Mouse (Mus musculus) 3134 (cell line): ENCODE measurements around the gene Nell2.
"Not testable (repeated sequence)": the region's sequence is repeated elsewhere in the genome, so short reads cannot be mapped to it uniquely, and the experiment has no call there.

Source experiments
- DNase-seq: peaks from one replicate; pipeline ENCODE4 v3.0.0-alpha.2; 2011; ENCODE audit warnings: low spot score; ENCODE audit not compliant: insufficient read length; ENCODE audit errors: extremely low read depth

Gene Nell2

GRCm38 (mm10) chr15:95257131-95257530, 271.2 kb downstream of the Nell2 start:
- DNase-seq, result no peak

DNA sequence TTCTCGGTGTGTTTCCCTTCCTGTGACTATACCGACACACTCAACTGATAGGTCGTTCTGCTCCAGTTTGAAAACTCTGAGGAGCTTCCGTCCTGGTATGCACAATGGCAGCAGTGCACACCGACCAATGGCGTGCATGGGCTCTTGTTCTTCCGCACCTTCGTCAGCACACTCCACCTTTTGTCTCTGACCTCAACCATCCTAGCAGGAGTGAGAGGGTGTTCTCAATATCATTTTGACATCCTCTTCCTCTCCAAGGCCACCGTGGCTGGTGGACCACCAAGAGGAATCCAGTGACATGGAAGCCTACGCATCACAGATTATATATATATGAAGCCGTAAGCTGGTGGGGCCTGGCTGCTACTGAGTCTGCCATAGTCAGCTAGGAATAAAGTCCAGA, 282.8 kb downstream of the Nell2 start:
- DNase-seq, result no peak

DNA sequence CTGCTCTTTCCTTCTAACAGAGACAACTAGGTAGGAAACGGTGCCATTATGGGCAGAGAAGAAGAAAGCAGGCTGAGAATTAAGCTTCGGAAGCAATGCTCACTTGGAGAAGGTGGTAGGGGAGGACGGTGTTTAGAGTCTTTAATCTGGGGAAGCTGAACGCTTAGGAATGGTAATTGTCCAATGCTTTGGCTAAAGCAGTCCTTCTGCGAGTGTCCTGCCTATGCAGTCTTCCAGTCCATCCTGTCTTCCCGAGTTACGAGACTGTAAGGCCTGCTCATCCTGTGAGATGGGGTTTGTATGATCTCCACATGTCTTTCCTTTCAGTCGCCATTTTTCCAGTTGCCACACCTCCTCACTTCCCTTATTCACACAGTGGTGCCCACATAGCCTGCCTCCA, 284.5 kb downstream of the Nell2 start:
- DNase-seq, result no peak

DNA sequence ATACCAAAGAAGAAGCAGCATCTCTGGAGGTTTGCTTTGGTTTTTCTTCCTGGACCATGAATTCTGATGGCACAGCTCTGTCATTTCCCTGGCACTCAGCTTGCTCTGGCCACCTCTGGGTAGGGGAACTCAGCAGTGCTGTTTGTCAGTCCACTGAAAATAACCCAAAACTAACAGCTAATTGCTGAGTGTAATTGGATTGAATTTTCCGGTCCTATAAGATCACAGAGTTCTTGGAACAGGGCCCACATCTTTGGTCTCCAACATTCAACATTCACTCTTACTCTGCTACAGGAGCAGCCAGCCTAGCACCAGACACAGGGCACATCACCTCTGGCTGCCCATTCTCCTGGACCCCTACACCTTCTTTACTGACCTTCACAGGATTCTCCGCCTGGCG, 287.2 kb downstream of the Nell2 start:
- no peak for DNase-seq

DNA sequence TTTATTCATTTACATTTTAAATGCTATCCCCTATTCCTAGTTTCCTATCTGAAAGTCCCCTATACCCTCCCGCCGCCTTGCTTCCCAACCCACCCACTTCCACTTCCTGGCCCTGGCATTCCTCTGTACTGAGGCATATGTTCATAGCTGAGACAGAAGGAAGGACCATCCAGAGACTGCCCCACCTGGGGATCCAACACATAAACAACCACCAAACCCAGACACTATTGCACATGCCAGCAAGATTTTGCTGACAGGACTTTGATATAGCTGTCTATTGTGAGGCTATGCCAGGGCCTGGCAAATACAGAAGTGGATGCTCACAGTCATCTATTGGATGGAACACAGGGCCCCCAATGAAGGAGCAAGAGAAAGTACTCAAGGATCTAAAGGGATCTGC, 291.3 kb downstream of the Nell2 start:
- DNase-seq, result not testable (repeated sequence)

DNA sequence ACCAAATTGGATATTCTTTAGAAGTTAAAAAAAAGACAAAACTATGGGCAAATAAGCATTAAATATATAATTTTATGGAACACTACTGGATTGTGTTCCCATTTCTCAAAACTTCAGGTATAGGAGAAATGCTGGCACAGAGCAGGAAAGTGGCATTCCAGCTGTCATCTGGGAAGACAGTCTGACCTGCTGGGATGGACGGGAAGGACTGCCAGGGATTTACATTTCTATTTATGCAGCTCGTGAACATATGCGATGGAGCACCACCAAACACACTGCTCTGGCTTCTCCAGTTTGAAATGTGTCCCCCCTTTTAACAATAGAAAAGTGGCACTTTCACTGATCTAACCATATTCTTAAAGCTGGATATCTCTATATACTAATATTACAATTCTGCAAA, 291.9 kb downstream of the Nell2 start:
- DNase-seq, result no peak

DNA sequence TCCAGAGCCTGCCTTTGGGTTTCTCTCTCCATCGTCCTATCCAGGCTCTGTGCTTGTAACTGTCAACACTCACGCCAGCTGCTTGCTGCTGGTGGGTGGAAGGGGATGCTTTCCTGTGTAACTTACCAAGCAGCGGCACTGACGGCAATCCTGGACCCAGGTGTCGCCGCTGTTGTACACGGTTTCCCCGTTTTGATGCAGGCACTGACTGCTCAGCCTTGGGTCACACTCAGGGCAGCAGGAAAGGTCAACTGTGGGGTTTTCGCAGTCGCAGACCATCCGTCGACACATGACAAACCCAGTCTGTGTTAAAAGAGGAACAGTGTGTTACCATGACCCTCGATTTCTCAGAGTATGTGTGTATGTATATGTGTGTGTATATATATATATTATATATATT, 297.2 kb downstream of the Nell2 start:
- DNase-seq, result no peak

DNA sequence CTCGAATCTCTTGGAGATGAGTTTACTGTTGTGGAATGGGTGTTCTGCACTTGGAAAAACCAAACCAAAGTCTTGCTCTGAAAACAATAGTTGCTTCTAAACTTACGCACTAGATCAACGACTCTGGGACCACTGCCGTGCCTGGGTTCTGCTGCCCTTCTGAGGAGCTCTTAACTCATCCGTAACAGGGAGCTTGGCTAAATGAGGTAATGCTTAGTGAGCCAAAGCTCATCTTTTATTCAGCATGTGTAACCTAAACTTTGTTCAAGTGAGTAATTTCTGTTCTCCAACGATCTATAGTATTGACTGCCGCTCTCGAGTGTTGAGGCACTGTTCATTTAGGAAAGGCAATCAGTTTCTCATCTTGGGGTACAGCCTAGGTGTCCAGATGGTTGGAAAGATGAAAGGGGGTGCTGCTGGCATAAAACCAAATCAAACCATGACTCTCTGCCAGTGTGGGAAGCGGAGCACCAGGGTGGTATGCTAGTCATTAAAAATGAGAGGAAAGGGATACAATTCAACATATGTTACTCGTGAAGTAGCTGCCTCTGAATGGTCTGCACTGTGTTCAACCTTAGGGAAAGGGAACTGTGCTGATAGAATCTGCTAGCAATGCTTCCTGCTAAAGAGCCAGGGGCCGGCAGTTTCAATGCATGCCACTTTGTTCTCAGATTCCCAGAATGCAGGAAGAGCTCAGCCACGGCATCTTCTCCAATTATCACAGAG, 311.6 kb downstream of the Nell2 start:
- DNase-seq, result no peak

GRCm38 (mm10) chr15:95210551-95210950, 317.8 kb downstream of the Nell2 start:
- DNase-seq, result no peak

DNA sequence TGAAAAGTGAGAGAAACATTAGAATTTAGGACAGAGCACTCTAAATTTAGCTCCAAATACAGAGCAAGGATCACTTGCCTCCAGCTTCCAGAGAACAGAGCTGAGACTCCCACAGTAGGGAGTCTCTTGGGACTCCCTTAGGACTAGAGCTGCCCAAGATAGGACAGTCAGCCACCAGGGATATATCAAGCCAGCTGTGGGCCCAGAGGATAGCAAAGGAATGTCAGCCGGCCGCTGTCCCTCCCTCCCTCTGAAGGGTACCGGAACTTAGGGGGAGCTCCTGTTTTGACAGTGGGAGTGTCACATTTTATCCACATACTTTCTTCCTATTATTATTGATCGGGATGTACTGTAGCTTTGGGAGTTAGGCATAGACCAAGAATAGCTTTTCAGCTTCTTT, 319.2 kb downstream of the Nell2 start:
- no peak for DNase-seq

- no peak for DNase-seq
Measured at GRCm38 (mm10) chr15:95193661-95194280, 334.6 kb downstream of the Nell2 start.

- DNase-seq, result no peak
Measured at GRCm38 (mm10) chr15:95192951-95193350, 335.4 kb downstream of the Nell2 start.

DNA sequence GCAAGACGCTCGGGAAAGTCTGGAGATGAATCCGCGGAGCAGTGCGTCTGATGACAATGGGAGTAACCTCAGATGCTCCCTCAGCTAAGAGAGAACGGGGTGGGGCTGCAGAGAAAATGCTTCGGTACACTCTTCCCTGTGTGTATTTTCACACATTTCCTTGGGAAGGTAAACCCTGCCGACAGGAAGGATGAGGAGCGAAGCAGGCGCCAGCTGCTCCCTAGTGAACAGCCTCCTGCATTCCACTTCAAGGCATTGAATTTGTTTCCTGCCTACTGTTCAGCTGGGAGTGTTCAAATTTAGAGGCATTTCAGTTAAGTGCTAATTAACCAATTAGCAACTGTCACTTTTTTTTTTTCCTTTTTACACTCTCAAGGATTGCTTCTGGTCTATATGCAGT, 342.1 kb downstream of the Nell2 start:
- no peak for DNase-seq

GRCm38 (mm10) chr15:95185419-95185818, 342.9 kb downstream of the Nell2 start:
- DNase-seq, result no peak

- DNase-seq, result peak; percentile 43
Measured at GRCm38 (mm10) chr15:95183450-95183849, 344.9 kb downstream of the Nell2 start.

GRCm38 (mm10) chr15:95156828-95157227, 371.5 kb downstream of the Nell2 start:
- DNase-seq, result no peak

- no peak for DNase-seq
Measured at GRCm38 (mm10) chr15:95145118-95145517, 383.2 kb downstream of the Nell2 start.

DNA sequence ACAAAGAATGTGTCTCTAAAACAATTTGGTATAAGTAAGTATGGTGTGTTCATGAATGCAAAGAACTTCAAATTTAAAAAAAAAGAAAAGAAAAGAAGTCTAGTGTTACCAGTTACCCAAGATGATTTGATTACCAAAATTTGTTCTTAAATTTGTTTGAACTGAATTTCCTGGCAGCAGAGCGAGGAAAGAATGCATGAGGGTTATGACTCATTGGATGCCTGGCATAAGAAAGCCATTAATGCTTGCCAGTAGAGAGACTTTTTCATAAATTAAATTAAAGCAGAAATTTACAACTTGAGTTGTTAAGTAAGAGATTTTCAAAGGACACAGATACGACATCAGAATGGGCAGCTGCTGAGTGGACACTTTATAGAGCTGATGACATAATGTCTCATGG, 384.2 kb downstream of the Nell2 start:
- DNase-seq, result peak; percentile 28

DNA sequence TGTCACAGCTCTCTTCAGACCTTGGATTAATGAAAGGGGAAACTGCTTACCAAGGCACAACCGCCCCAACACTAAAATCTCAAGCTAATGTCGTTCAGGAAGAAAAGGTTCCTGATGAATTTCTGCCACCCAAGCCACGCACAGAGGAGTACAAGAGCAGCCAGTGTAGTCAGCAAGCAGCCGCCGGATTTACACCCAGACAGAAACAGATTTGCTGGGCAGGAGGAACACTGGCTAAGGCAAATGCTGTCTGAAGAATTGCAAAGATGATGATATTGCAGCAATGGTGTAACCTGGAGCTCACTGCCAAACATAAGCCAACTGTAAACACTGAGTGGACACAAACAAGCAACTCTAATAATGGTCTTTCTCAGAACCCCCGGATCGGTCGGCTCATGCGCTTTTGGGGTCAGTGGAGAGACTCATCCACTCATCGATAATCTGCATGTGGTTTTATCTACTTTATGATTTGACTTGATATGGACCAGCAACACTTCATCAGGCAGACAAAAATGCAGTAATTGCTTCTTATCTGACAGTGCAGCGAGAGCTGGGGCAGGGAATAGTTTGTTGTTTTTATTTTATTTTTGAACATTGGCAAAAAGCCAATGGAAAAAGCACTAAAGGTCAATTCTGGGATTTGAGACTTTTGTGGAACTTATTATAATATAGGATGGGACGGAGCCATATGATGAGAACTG, 389.5 kb downstream of the Nell2 start:
- DNase-seq, result no peak

GRCm38 (mm10) chr15:95137018-95137810, 391.1 kb downstream of the Nell2 start:
- DNase-seq, result no peak

DNA sequence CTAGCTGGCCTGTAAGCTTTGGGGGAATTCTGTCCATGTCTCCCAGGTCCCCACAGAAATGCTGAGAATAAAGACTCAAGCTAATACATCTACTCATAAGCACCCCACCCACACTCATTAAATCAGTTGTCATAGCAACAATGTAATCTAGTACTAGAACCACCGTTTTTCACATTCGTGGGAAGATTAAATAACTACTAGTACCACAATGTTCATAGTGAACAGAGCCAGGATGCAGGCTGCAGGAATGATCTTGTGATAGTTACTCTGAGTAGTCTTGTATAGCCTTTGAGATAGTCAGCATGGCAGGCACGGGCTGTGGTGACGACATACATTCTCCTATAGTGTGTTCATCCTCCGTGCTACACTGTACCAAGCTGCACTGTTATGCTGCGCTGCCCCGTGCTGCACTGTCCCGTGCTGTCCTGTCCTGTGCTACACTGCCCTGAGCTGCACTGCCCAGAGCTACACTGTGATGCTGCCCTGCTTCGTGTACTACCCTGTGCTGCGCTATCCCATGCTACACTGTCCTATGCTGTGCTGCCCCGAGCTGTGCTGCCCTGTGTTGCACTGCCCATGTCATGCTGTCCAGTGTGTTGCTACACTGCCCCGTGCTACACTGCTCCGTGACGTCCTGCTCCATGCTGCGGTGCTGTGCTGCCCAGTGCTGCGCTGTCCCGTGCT, 392.3 kb downstream of the Nell2 start:
- DNase-seq, result no peak
